Mouse (Mus musculus) hindbrain, embryonic 10.5 days (tissue): Measurements from ENCODE around the gene Arpc3. TPM values are rescaled to one million over a fixed set of nuclear protein-coding genes. Genes with fewer than 3 reads are reported as not detected.
"Not testable (repeated sequence)": the region's sequence is repeated elsewhere in the genome, so short reads cannot be mapped to it uniquely, and the experiment has no call there.

Experiments used
- DNase-seq: peaks from one replicate; pipeline ENCODE4 v3.0.0-alpha.2; 2017; ENCODE audit warnings: low spot score
- H3K27ac ChIP-seq: fragments of 300-500 bp; sonication (generic); 2 replicates; pipeline ENCODE4 v1.5.1; 2016; ENCODE audit warnings: mild to moderate bottlenecking, moderate library complexity
- H3K27me3 ChIP-seq: fragments of 300-500 bp; sonication (generic); 2 replicates; pipeline ENCODE4 v1.6.1; 2016; ENCODE audit warnings: mild to moderate bottlenecking; ENCODE audit not compliant: poor library complexity, insufficient read depth, severe bottlenecking
- H3K36me3 ChIP-seq: fragments of 300-500 bp; sonication (generic); 2 replicates; pipeline ENCODE4 v1.6.1; 2016; ENCODE audit warnings: mild to moderate bottlenecking, moderate library complexity
- H3K4me1 ChIP-seq: fragments of 300-500 bp; sonication (generic); replicated peaks from 2 replicates; pipeline ENCODE4 v1.6.1; 2016; ENCODE audit warnings: mild to moderate bottlenecking
- H3K4me3 ChIP-seq: fragments of 300-500 bp; sonication (generic); 2 replicates; pipeline ENCODE4 v1.5.1; 2016; ENCODE audit warnings: mild to moderate bottlenecking, moderate library complexity
- H3K9me3 ChIP-seq: fragments of 300-500 bp; sonication (generic); 2 replicates; pipeline ENCODE4 v1.6.1; 2016; ENCODE audit warnings: mild to moderate bottlenecking, moderate library complexity
- WGBS: fragments of 180-500 bp; shearing (Covaris S2); methylation state at CpG from one replicate; pipeline ENCODE4 v1.1.7; 2016; 5-methylcytosine and 5-hydroxymethylcytosine counted together
- polyA plus RNA-seq: library from polyadenylated mRNA; unstranded; fragments of >200 nt; fragmentation: Nextera tagmentation; extraction: Ambion mirVana; gene quantifications from 2 replicates; pipeline ENCODE4 v1.2.1, GENCODE M21; 2016

Arpc3 gene
- polyA plus RNA-seq, 1 experiment from 2014 or later, result 90.2 TPM

DNA sequence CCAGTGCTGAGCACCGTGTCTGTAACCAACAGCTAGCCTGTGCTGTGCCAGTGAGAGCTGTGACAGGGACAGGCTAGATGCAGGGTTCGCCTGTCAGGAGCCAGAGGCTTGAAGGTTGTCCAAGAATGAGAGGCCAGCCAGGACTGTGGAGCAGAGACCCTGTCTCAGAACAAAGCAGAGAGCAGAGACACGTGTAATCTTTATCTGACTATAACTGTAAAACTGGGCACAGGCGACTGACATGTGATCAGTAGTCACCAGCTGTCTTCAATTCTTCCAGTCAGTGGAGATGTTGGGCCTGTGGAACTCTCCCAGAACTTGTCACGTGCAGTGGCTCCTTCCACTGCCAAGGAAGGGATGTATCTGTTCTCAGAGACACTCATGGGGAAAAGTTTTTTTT lies 11.1 kb downstream of the Arpc3 start:
- no peaks in the 10 kb centered on the region for H3K27me3 ChIP-seq
- H3K4me3 ChIP-seq, result no peak overlapping the region
- no peak overlapping the region for H3K27ac ChIP-seq
- no peaks in the 10 kb centered on the region for H3K4me1 ChIP-seq
- DNase-seq, result no peak
- H3K9me3 ChIP-seq, result 0 out of 2 replicates have a peak, but pooled peaks cover 11% of the 10 kb centered on the region
- H3K36me3 ChIP-seq, result peaks cover 98% of the 10 kb centered on the region
- WGBS, result 88% methylated on average over 5 of the region's 5 CpGs

DNA sequence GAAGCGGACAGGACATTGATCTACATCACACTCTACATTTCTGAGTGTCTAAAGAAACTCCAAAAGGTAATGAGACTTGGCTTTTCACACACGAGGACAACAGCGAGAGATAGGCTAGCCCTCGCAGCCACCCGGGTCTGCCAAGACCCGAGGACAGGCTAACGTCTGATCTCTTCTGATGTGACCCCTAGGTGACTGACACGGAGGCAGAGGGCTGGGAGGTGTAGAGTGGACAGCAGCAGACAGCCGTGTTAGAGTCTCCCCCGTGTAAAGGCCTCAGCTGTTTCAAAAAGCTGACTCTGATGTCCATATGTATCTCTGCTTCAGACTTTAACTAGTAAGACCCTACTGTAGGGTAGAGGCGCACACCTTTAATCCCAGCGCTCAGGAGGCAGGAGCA lies 11.7 kb downstream of the Arpc3 start:
- 92% methylated on average over 12 of the region's 12 CpGs for WGBS
- Histone ChIP-seq H3K36me3 (peaks cover 94% of the 10 kb centered on the region), H3K27me3 (no peaks in the 10 kb centered on the region), H3K4me1 (no peaks in the 10 kb centered on the region), H3K9me3 (0 out of 2 replicates have a peak, but pooled peaks cover 11% of the 10 kb centered on the region), H3K4me3 (no peak overlapping the region), H3K27ac (no peak overlapping the region)
- no peak for DNase-seq

DNA sequence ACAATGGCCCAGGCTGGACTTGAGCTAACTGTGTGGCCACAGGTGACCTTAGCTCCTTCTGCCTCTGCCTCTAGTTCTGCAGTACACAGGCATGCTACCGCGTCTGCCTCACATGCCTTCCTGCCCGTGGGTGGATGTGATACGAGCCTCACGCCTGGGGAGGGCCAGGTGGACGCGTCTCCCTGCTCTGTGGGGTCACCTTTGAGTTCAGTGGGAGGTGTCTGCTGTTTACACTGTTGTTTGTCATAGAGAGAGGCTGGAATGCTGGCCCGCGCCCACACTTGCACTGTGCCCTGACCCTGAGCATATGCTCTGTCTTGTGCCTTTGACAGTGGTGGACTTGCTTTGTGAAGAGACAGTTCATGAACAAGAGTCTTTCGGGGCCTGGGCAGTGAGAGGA lies 13.9 kb downstream of the Arpc3 start:
- WGBS, result 97% methylated on average over 10 of the region's 10 CpGs
- H3K9me3 ChIP-seq, result 0 out of 2 replicates have a peak, but pooled peaks cover 13% of the 10 kb centered on the region
- no peak for DNase-seq
- H3K4me3 ChIP-seq, result no peak overlapping the region
- H3K27ac ChIP-seq, result no peak overlapping the region
- H3K4me1 ChIP-seq, result no peaks in the 10 kb centered on the region
- peaks cover 86% of the 10 kb centered on the region for H3K36me3 ChIP-seq
- no peaks in the 10 kb centered on the region for H3K27me3 ChIP-seq

DNA sequence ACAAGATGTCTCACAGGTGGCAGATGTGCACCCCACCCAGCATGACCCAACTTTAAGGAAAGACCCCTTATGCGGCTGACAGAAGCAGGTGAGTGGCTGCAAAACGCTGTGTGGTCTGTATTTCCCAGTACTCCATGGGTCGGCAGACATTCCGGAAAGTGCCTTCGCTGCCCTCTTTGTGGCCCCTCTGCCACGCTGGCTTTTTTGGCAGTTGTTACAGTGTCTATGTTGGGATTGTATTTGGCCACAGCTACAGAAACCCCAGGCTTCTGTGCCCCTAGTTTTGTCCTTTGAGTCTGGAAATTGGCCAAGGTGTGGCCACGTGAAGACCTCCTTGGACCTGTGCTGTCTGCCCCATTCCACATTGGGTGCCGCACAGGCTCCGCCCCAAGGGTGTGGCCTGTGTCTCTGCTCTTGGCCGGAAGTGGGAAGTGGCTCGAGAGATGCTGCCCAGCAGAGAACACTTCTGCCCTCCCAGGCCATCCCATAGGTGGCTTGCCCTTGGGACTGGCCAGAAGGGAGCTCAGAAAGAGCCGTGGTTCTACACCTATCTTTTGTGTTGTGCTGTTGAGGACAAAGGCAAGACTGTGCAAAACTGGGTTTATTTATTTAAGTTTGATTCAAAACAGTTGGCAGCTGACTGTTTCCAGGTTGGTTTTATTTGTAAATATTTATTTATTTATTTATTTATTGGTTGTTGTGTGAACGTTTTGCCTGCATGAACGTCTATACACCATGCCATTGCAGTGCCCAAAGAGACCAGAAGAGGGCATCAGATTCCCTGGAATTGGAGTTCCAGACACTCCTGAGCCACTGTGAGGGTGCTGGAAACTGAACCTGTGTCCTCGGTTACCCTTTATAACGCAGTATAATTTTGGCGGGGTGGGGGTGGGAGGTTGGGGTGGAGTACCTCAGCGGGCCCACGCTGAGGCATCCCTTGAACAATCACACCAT lies 18.3 kb downstream of the Arpc3 start:
- no peak overlapping the region for H3K4me3 ChIP-seq
- H3K27me3 ChIP-seq, result no peaks in the 10 kb centered on the region
- peaks cover 44% of the 10 kb centered on the region for H3K36me3 ChIP-seq
- H3K9me3 ChIP-seq, result 0 out of 2 replicates have a peak, but pooled peaks cover 13% of the 10 kb centered on the region
- no peak overlapping the region for H3K27ac ChIP-seq
- no peaks in the 10 kb centered on the region for H3K4me1 ChIP-seq
- 87% methylated on average over 19 of the region's 19 CpGs for WGBS
- no peak for DNase-seq

DNA sequence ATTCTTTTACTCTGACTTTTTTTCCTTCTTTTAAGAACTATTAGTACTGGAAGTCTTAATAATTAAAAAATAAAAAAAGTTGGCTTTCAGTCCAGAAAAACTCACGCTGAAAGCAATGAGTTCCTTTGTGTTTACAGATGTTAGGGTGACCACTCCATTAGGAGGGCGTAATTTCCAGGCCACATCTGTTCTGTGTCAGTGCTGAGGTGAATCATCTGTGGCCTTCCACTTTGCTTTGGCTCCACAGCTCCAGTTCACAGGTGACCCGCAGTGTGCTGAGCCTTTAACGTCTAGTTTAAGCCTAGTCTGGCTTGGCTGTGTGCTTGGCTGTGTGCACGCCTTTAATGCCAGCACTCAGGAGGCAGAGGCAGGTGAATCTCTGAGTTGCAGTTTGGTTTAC lies 20.2 kb downstream of the Arpc3 start:
- DNase-seq, result no peak
- H3K4me3 ChIP-seq, result no peak overlapping the region
- no peak overlapping the region for H3K27ac ChIP-seq
- H3K27me3 ChIP-seq, result no peaks in the 10 kb centered on the region
- peaks cover 24% of the 10 kb centered on the region for H3K36me3 ChIP-seq
- H3K9me3 ChIP-seq, result 0 out of 2 replicates have a peak, but pooled peaks cover 4% of the 10 kb centered on the region
- 81% methylated on average over 5 of the region's 5 CpGs for WGBS
- H3K4me1 ChIP-seq, result no peaks in the 10 kb centered on the region

DNA sequence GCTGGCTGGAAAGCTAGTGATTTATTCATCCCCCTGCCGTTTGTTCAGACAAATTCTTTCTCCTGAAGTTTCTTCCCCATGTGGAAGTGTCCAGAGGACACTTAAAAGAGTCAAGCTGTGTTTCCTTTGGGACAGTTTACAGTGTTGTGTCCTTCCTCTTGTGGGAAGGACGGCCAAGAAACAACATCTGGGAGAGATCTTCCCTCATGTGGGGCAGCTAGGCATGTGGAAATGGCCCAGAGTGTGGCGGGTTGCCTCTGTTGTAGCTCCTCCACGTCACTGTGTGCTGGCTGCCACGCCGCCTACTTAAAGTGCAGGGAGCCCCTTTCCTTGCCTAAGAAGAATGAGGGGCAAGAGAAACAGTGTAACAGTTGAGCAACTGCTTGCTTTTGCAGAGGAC lies 21.1 kb downstream of the Arpc3 start:
- 72% methylated on average over 6 of the region's 6 CpGs for WGBS
- Histone ChIP-seq H3K27me3 (no peaks in the 10 kb centered on the region), H3K36me3 (peaks cover 15% of the 10 kb centered on the region), H3K27ac (no peak overlapping the region), H3K9me3 (0 out of 2 replicates have a peak, but pooled peaks cover 2% of the 10 kb centered on the region), H3K4me3 (no peak overlapping the region), H3K4me1 (no peaks in the 10 kb centered on the region)
- no peak for DNase-seq

DNA sequence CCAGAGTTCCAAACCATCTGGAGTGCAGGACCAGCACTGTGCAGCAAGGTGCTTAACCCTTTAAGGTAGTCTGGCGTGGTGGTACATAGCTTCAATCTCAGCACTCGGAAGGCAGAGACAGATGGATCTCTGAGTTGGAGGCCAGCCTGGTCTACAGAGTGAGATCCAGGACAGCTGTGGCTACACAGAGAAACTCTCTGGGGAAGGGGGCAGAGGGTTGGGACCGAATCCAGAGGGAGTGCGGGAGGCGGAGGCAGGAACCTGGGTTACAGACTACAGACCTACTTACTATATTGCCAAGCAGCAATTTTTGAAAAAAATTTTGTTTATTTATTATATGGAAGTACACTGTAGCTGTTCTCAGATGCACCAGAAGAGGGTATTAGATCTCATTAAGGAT lies 22.7 kb downstream of the Arpc3 start:
- no peaks in the 10 kb centered on the region for H3K4me1 ChIP-seq
- H3K36me3 ChIP-seq, result peaks cover 14% of the 10 kb centered on the region
- no peak overlapping the region for H3K4me3 ChIP-seq
- no peak overlapping the region for H3K27ac ChIP-seq
- 0 out of 2 replicates have a peak, but pooled peaks cover 2% of the 10 kb centered on the region for H3K9me3 ChIP-seq
- 94% methylated on average over 5 of the region's 5 CpGs for WGBS
- no peaks in the 10 kb centered on the region for H3K27me3 ChIP-seq
- no peak for DNase-seq

DNA sequence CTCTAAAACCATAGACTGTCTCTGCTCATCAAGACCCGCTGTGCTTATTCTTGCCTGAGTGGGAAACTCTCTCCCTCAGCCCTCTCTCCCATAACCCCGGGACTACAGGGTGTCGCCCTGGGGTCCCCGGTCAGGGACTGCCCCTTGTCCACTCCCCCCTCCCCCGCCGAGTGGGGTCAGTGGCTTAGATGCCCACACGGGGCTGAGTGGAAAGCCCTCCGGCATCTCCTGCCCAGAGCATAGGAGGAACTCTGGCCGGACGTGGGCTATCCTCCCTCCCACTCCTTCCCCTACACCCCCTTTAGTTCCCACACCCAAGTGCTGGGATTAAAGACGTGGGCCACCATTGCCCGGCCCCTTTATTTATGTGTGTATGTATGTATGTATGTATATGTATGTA lies 23.8 kb downstream of the Arpc3 start:
- Histone ChIP-seq H3K36me3 (peaks cover 3% of the 10 kb centered on the region; the same call in 1 of the 2 replicates), H3K9me3 (0 out of 2 replicates have a peak, but pooled peaks cover under 1% of the 10 kb centered on the region), H3K27me3 (no peaks in the 10 kb centered on the region), H3K4me1 (no peaks in the 10 kb centered on the region), H3K4me3 (no peak overlapping the region), H3K27ac (no peak overlapping the region)
- DNase-seq, result no peak
- WGBS, result 90% methylated on average over 12 of the region's 12 CpGs

DNA sequence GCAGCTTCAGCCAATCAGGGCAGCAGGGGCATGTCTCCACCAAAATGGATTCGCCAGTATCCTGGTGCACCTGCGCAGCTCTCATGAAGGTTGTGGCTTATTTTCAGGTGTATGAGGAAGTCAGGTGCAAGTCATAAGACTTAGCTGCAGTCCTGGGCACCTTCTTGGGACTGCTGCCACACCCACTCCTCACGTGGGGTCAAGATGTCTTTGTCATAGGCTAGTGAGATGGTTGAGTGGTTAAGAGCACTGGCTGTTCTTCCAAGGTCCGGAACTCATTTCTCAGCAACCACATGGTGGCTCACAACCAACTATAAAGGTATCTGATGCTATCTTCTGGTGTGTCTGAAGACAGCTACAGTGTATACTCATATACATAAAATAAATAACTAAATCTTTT lies 29.0 kb downstream of the Arpc3 start:
- not testable (repeated sequence) for H3K9me3 ChIP-seq, H3K27ac ChIP-seq, H3K36me3 ChIP-seq, DNase-seq, H3K27me3 ChIP-seq, H3K4me3 ChIP-seq
- 52% methylated on average over 4 of the region's 4 CpGs for WGBS
- peaks cover 20% of the 10 kb centered on the region for H3K4me1 ChIP-seq

DNA sequence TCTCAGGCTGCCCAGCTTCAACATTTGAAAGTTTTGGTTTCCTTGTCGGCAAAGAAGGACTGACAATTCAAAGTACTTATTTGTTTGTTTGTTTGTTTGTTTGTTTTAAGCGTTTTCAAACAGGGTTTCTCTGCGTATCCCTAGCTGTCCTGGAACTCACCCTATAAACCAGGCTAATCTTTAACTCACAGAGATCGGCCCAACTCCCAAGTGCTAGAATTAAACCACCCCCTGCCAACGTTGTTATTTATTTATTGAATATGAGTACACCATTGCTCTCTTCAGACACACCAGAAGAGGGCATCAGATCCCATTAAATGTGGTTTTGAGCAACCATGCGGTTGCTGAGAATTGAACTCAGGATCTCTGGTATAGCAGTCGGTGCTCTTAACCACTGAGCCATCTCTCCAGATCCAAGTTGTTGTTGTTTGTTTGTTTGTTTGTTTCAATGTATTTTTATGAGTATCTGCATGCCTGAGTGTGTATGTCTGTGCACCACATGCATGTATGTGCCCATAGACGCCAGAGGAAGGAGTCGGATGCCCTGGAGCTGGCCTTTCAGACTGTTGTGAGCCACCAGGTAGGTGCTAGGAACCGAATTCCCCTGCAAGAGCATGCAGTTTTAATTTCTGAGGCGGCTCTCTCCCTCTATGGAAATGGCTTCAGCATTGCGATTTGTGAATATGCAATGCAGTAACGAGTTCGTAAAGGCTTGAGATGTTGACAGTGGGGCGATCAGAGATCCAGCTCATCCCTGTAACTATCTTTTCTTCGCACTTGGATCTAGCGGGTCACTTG lies 29.8 kb downstream of the Arpc3 start, which contains the start of gene Anapc7:
TSS of gene Anapc7 (plus strand) at position 423 of the 798 bp plus-strand sequence.
- H3K27ac ChIP-seq, result peak within 1 kb of the TSS; percentile 98
- H3K4me1 ChIP-seq, result peaks cover 20% of the 10 kb centered on the region
- WGBS, result 27% methylated on average over 17 of the region's 17 CpGs
- H3K27me3 ChIP-seq, result no peaks in the 10 kb centered on the region
- peak within 1 kb of the TSS; percentile 98 for H3K4me3 ChIP-seq
- H3K9me3 ChIP-seq, result no peaks in the 10 kb centered on the region
- H3K36me3 ChIP-seq, result peaks cover 12% of the 10 kb centered on the region
- no peak for DNase-seq

DNA sequence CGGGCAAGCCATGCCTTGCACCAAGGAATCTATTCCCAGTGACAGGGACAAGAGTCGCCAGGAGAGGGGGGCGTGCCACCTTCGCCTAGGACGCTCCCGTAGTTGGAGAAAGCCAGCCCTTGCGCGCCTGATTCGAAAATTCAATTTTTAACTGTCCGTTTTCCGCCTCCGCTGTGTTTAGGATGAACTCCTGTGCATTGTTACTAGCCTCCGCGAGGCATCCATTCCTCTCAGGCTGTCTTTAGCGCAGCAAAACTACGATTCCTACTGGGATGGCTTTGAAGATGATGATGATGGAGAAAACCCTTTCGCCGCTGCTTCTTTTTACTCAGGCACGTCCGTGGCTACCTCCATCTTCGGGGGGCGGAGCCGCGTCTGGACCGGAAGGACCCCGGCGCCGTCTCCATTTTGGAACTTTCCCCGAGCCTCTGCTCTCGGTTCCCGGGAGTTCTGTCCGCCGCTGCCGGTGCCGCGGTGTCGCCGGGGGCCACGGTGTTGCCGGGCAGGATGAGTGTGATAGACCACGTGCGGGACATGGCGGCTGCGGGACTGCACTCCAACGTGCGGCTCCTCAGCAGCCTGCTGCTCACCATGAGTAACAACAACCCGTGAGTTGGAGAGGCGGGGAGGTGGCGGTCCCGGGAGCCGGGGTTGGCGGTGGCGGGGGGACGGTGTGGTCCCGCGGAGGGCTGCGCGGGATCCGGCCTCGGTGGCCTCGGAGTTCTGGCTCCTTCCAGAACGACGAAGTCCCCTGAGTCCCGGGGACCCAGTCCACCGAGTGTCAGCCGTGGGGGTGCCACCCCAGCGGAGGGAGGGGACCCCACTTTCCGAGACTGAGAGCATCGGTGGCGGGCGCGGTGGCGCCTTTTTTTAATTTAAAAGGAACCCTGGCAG lies 30.6 kb downstream of the Arpc3 start:
- peak; percentile 91 for DNase-seq
- no peaks in the 10 kb centered on the region for H3K9me3 ChIP-seq
- H3K27me3 ChIP-seq, result no peaks in the 10 kb centered on the region
- peaks cover 20% of the 10 kb centered on the region for H3K4me1 ChIP-seq
- H3K36me3 ChIP-seq, result peaks cover 20% of the 10 kb centered on the region
- WGBS, result under 1% methylated on average over 73 of the region's 73 CpGs
- peak overlapping the region; percentile 98 for H3K27ac ChIP-seq
- peak overlapping the region; percentile 98 for H3K4me3 ChIP-seq

DNA sequence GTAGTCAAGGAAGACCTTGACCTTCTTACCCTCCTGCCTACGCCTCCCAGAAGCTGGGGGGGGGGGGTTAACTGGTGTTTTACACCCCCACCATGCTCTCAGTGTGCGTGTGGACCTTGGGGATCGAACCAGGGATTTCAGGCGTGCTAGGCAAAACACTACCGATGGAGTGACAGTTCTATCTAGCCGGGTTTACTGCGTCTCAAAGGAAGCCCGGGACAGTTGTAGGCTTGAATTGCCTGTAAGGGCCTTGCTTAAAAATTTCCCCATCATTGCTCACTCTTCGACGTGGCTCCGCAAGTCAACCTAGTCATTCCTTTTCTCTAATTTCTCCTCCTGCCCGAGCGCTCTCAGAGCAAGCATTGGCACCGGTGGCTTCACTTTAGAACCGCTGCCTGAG lies 31.4 kb downstream of the Arpc3 start:
- Histone ChIP-seq H3K27ac (peak overlapping the region; percentile 98), H3K36me3 (peaks cover 27% of the 10 kb centered on the region), H3K9me3 (no peaks in the 10 kb centered on the region), H3K4me1 (peaks cover 20% of the 10 kb centered on the region), H3K4me3 (peak overlapping the region; percentile 98), H3K27me3 (no peaks in the 10 kb centered on the region)
- WGBS, result 37% methylated on average over 15 of the region's 15 CpGs
- no peak for DNase-seq
